Mouse (Mus musculus): ENCODE results near the gene Pard3b.

GRCm38 (mm10) chr1:62216568-62216967 lies 577.9 kb downstream of the Pard3b start:
- TF ChIP-seq TBP (conservative IDR thresholded peaks at IDR 0.05; ENCODE audit: low read depth, low read length) (no peak), MXI1 (IDR thresholded peaks at IDR 0.05; ENCODE audit: low read depth, low read length) (no peak), KAT2A (IDR thresholded peaks at IDR 0.05; ENCODE audit: insufficient replicate concordance, low read length) (no peak), POLR2A (IDR thresholded peaks at IDR 0.05; ENCODE audit: low read depth, low read length) (no peak)
